ENCODE assay signal across 28 mouse cellular contexts in the genomic region with DNA sequence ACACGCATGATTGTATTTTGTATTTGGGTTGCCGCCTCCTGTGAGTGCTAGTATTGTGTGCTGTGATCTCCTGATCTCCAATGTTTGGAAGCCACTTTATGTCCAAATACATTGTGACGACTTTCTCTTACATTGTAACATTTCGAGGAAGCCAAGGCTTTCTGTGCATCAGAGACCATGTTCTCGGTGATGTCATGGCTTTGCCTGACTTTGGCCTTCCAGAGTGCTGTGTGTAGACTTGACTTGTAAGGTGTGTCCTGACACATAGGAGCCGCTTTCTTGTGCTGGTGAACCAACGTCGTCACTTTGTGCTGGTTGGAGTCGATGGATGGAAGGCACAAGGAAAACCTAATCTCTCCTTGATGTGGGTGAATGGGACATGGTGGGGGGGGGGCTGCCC. TPM values are rescaled to one million over a fixed set of nuclear protein-coding genes. Genes with fewer than 3 reads are reported as not detected.
DNase-seq lines count a peak whose midpoint lies in the region; ATAC-seq and TF ChIP-seq lines count a peak whose summit lies in the region.
"Had no signal": no experiment of that assay in that cellular context is flagged by ENCODE, and none has a peak within 500 bp of the region (broad histone marks: within the 10 kb centered on the region; RNA-seq: fewer than 3 reads in every experiment).

No protein-coding gene starts in this region.

- DNase-seq in liver = no peak
- no peak for DNase-seq in lung, postnatal 0 days (ENCODE audit: low spot score)
- no peak for DNase-seq in lung, postnatal 25 days (ENCODE audit: low spot score)
- no peak for DNase-seq in midbrain, postnatal 0 days (ENCODE audit: low spot score)
- DNase-seq: adrenal gland, adult 8-10 months; adrenal gland, postnatal 25 days; cerebellum, adult 11-12 months; cerebellum, adult 8-10 months; cerebellum, postnatal 10 days; cerebellum, postnatal 36 days; embryo, embryonic 11 days; gastrocnemius, postnatal 25 days; heart, adult 18-20 months; heart, postnatal 10 days; heart, postnatal 4 days had no signal

- no peaks in the 10 kb centered on the region for H3K27me3 ChIP-seq in liver, embryonic 12.5 days (replicated peaks)
- H3K27me3 ChIP-seq in lung, postnatal 0 days (replicated peaks; ENCODE audit: insufficient read depth, low read length) = no peaks in the 10 kb centered on the region
- no peaks in the 10 kb centered on the region for H3K27me3 ChIP-seq in midbrain, embryonic 16.5 days (ENCODE audit: control insufficient read depth, insufficient read depth, low read depth, low read length)
- H3K27me3 ChIP-seq in midbrain, postnatal 0 days (ENCODE audit: insufficient read depth, low read length) = no peaks in the 10 kb centered on the region
- H3K27me3 ChIP-seq: embryonic facial prominence, embryonic 13.5 days; forebrain, embryonic 12.5 days; forebrain, embryonic 15.5 days; heart, embryonic 15.5 days had no signal

- no peak for TF ChIP-seq CTCF in lung, postnatal 0 days (IDR thresholded peaks at IDR 0.05)
- TF ChIP-seq CTCF in midbrain, postnatal 0 days (IDR thresholded peaks at IDR 0.05) = no peak

- H3K4me1 ChIP-seq in liver, embryonic 12.5 days = peaks cover 94% of the 10 kb centered on the region
- H3K4me1 ChIP-seq in lung, postnatal 0 days (ENCODE audit: insufficient read depth, low read depth, low read length) = peaks cover 35% of the 10 kb centered on the region
- H3K4me1 ChIP-seq in midbrain, embryonic 16.5 days (ENCODE audit: control insufficient read depth, insufficient read depth, low read length) = no peaks in the 10 kb centered on the region; the same call in 1 of the 2 replicates
- 0 out of 2 replicates have a peak, but pooled peaks cover 4% of the 10 kb centered on the region for H3K4me1 ChIP-seq in midbrain, postnatal 0 days (ENCODE audit: insufficient read depth, low read length)
- H3K4me1 ChIP-seq: forebrain, embryonic 12.5 days; forebrain, embryonic 15.5 days had no signal

- peak overlapping the region; percentile 96 for H3K27ac ChIP-seq in liver, embryonic 12.5 days
- H3K27ac ChIP-seq in lung, postnatal 0 days (ENCODE audit: low read length) = 0 out of 2 replicates have a peak overlapping the region, but pooled peaks have one; percentile 51
- H3K27ac ChIP-seq in midbrain, embryonic 16.5 days (ENCODE audit: low read length) = no peak overlapping the region
- H3K27ac ChIP-seq in midbrain, postnatal 0 days (ENCODE audit: low read depth, low read length) = no peak overlapping the region
- H3K27ac ChIP-seq: embryonic facial prominence, embryonic 10.5 days; embryonic facial prominence, embryonic 13.5 days; forebrain, embryonic 12.5 days; forebrain, embryonic 15.5 days; heart, embryonic 15.5 days; hindbrain, embryonic 14.5 days; hindbrain, postnatal 0 days had no signal

- WGBS in liver, embryonic 12.5 days (ENCODE audit: insufficient replicate concordance) = 87% methylated on average over 9 of the region's 9 CpGs
- WGBS in lung, postnatal 0 days = 83% methylated on average over 9 of the region's 9 CpGs
- 93% methylated on average over 9 of the region's 9 CpGs for WGBS in midbrain, embryonic 16.5 days
- 89% methylated on average over 9 of the region's 9 CpGs for WGBS in midbrain, postnatal 0 days

- peaks cover 43% of the 10 kb centered on the region for H3K36me3 ChIP-seq in liver, embryonic 12.5 days
- no peaks in the 10 kb centered on the region for H3K36me3 ChIP-seq in lung, postnatal 0 days (ENCODE audit: insufficient read depth, low read length)
- H3K36me3 ChIP-seq in midbrain, embryonic 16.5 days (ENCODE audit: control insufficient read depth, insufficient read depth, low read length) = 0 out of 2 replicates have a peak, but pooled peaks cover 3% of the 10 kb centered on the region
- H3K36me3 ChIP-seq in midbrain, postnatal 0 days (ENCODE audit: insufficient read depth, low read length) = peaks cover 7% of the 10 kb centered on the region; the same call in 1 of the 2 replicates

- no peaks in the 10 kb centered on the region for H3K9me3 ChIP-seq in liver, embryonic 12.5 days (replicated peaks)
- no peaks in the 10 kb centered on the region for H3K9me3 ChIP-seq in lung, postnatal 0 days (ENCODE audit: low read length)
- H3K9me3 ChIP-seq in midbrain, embryonic 16.5 days (replicated peaks; ENCODE audit: control insufficient read depth, low read length, poor library complexity, severe bottlenecking) = no peaks in the 10 kb centered on the region
- no peaks in the 10 kb centered on the region for H3K9me3 ChIP-seq in midbrain, postnatal 0 days (ENCODE audit: low read length)
- H3K9me3 ChIP-seq: embryonic facial prominence, embryonic 10.5 days; embryonic facial prominence, embryonic 13.5 days; forebrain, embryonic 12.5 days; forebrain, embryonic 15.5 days; heart, embryonic 15.5 days had no signal

- ATAC-seq in liver, embryonic 12.5 days = no peak
- ATAC-seq in lung, postnatal 0 days = no peak
- 0 out of 2 replicates have a peak, but pooled peaks have one; percentile 19 for ATAC-seq in midbrain, embryonic 16.5 days
- ATAC-seq in midbrain, postnatal 0 days (ENCODE audit: low FRiP score) = no peak
- ATAC-seq: activated CD4-positive, CD25-positive, alpha-beta regulatory T cell, adult 4 months; CD4-positive, CD25-positive, alpha-beta regulatory T cell, adult 4 months; forebrain, embryonic 15.5 days; hindbrain, postnatal 0 days had no signal

- no peak overlapping the region for H3K4me3 ChIP-seq in liver, embryonic 12.5 days
- H3K4me3 ChIP-seq in lung, postnatal 0 days (ENCODE audit: low read depth, low read length) = no peak overlapping the region
- H3K4me3 ChIP-seq in midbrain, embryonic 16.5 days (ENCODE audit: low read depth, low read length) = no peak overlapping the region
- H3K4me3 ChIP-seq in midbrain, postnatal 0 days (ENCODE audit: low read depth, low read length) = no peak overlapping the region
- H3K4me3 ChIP-seq: embryonic facial prominence, embryonic 10.5 days; embryonic facial prominence, embryonic 13.5 days; erythroblast, embryonic 14.5 days; forebrain, embryonic 12.5 days; forebrain, embryonic 15.5 days; heart, embryonic 15.5 days had no signal

- TF ChIP-seq EP300 in lung, postnatal 0 days (IDR thresholded peaks at IDR 0.05) = no peak

- no peak overlapping the region for H3K4me2 ChIP-seq in liver, embryonic 12.5 days
- no peak overlapping the region for H3K4me2 ChIP-seq in lung, postnatal 0 days (replicated peaks; ENCODE audit: low read depth, low read length)
- no peak overlapping the region for H3K4me2 ChIP-seq in midbrain, embryonic 16.5 days (ENCODE audit: low read length)
- H3K4me2 ChIP-seq in midbrain, postnatal 0 days (ENCODE audit: low read depth, low read length, poor library complexity, severe bottlenecking) = no peak overlapping the region
- H3K4me2 ChIP-seq: embryonic facial prominence, embryonic 13.5 days; forebrain, embryonic 12.5 days; forebrain, embryonic 15.5 days; heart, embryonic 11.5 days; heart, embryonic 15.5 days; hindbrain, embryonic 14.5 days had no signal

- no peak overlapping the region; the same call in 1 of the 2 replicates for H3K9ac ChIP-seq in liver, embryonic 12.5 days
- no peak overlapping the region for H3K9ac ChIP-seq in lung, postnatal 0 days (replicated peaks; ENCODE audit: low read depth)
- no peak overlapping the region for H3K9ac ChIP-seq in midbrain, embryonic 16.5 days (ENCODE audit: low read depth, low read length)
- H3K9ac ChIP-seq in midbrain, postnatal 0 days (replicated peaks; ENCODE audit: low read length, poor library complexity, severe bottlenecking) = no peak overlapping the region
- H3K9ac ChIP-seq: embryonic facial prominence, embryonic 13.5 days; forebrain, embryonic 12.5 days; forebrain, embryonic 15.5 days; heart, embryonic 15.5 days; hindbrain, embryonic 14.5 days had no signal

RNA-seq across cellular contexts. Expression of a gene that starts 15.8 kb away (rescaled TPM):
- 8.8 and 10.6 TPM in 2 replicates for polyA plus RNA-seq in liver, embryonic 12.5 days (2016; fragmentation: Nextera tagmentation; extraction: Ambion mirVana)
- polyA plus RNA-seq in lung, postnatal 0 days (2015; fragmentation: Nextera tagmentation; extraction: Ambion mirVana) = 13.1 and 13.7 TPM in 2 replicates
- 14.3 and 15.9 TPM in 2 replicates for polyA plus RNA-seq in midbrain, embryonic 16.5 days (2015; fragmentation: Nextera tagmentation; extraction: Ambion mirVana)
- 32.9 and 44.0 TPM in 2 replicates for total RNA-seq in midbrain, postnatal 0 days (2014; rRNA removed)
- polyA plus RNA-seq in midbrain, postnatal 0 days (2015; fragmentation: Nextera tagmentation; extraction: Ambion mirVana) = 9.4 and 10.3 TPM in 2 replicates

Comparison
In these comparisons a context has a peak if more than half of its experiments do, and no peak if none do; other contexts are left out.
1. H3K27ac ChIP-seq: peak in liver, embryonic 12.5 days (single experiment) and lung, postnatal 0 days (single experiment); none in midbrain, embryonic 16.5 days (single experiment) and midbrain, postnatal 0 days (single experiment).